Mouse (Mus musculus) B cell, adult 62 days (primary cell): ENCODE results near the gene Mmachc. TPM values are rescaled to one million over a fixed set of nuclear protein-coding genes. Genes with fewer than 3 reads are reported as not detected.

Experiments used
- total RNA-seq: library from RNA; stranded (reverse); gene quantifications from 4 replicates; pipeline ENCODE4 v1.2.4, GENCODE M21; 2023

Mmachc gene
- total RNA-seq, result 3.4 to 7.5 TPM (median 5.3 TPM) in 4 replicates

GRCm38 (mm10) chr4:116708201-116708764 lies at the start of gene Mmachc, which contains the start of gene Ccdc163:
Mmachc (minus strand) TSS chr4:116708406.
Ccdc163 (plus strand) TSS chr4:116708509.

DNA sequence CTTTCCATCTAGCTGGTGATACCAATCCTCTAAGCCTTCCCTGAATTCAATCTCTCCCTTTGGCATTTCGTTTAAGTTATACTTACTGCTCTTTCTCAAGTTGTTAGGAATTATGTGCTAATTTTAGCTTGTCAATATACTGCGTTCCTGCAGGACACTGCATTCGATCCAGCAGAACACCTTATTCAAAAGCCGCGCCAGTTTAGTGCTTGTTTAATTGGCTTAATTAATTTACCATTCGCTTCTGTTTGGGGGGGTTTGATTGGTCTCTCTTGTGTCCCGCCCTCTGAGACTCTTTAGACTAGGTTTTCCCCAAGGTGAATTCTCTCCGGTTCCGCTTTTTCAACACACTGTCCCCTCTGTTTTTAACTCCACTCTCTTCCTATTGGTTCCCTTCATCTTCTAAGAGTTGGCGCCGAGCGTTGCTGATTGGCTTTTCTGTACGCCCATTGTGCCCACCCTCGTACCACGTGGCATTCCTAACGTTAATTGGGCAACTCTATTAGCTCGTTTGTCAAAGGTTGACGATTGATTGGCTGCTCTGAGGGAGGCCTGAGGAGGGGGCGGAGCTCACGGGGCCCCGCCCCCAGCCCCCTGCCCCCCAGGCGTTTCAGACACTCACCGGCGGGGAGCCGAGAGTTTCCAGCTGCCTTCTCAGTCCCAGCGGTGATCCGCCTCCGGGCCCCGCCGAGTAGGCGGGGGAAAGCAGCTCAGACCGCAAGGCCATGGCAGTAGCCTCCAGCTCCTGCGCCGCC lies 12.3 kb upstream of the Mmachc start, which contains the start of gene Tesk2:
TSS of gene Tesk2 (plus strand) at position 606 of the 755 bp plus-strand sequence.

GRCm38 (mm10) chr4:116685402-116686061 lies 22.7 kb downstream of the Mmachc start, which contains the start of gene Prdx1:
Prdx1 (plus strand) TSS chr4:116685544.

Other genes with a start within 250 kb of the Mmachc start
- 32.6 to 36.2 TPM (median 34.6 TPM) in 4 replicates for gene Mast2, start 244.2 kb downstream of the Mmachc start, total RNA-seq
- gene Ipp, start 200.9 kb downstream of the Mmachc start, total RNA-seq, result 12.5 to 15.4 TPM (median 14.5 TPM) in 4 replicates
- gene Tmem69, start 152.5 kb downstream of the Mmachc start, total RNA-seq, result 10.7 to 11.1 TPM (median 10.9 TPM) in 4 replicates
- gene Gpbp1l1, start 150.7 kb downstream of the Mmachc start, total RNA-seq, result 83.2 to 97.4 TPM (median 87.2 TPM) in 4 replicates
- 17.6 to 22.3 TPM (median 18.6 TPM) in 4 replicates for gene Ccdc17, start 111.8 kb downstream of the Mmachc start, total RNA-seq
- gene Nasp, start 80.5 kb downstream of the Mmachc start, total RNA-seq, result 64.6 to 72.9 TPM (median 68.7 TPM) in 4 replicates
- gene Akr1a1, start 56.7 kb downstream of the Mmachc start, total RNA-seq, result 168 to 183 TPM (median 175 TPM) in 4 replicates
- 156 to 175 TPM (median 166 TPM) in 4 replicates for gene Prdx1, start 22.9 kb downstream of the Mmachc start, total RNA-seq
- gene Ccdc163, start 103 bp upstream of the Mmachc start, total RNA-seq, result 16.2 to 32.2 TPM (median 20.9 TPM) in 4 replicates
- gene Tesk2, start 12.5 kb upstream of the Mmachc start, total RNA-seq, result 10.7 to 12.8 TPM (median 12.6 TPM) in 4 replicates
- gene Toe1, start 99.2 kb upstream of the Mmachc start, total RNA-seq, result 44.6 to 53.4 TPM (median 47.2 TPM) in 4 replicates
- gene Mutyh, start 99.3 kb upstream of the Mmachc start, total RNA-seq, result 17.0 to 26.9 TPM (median 20.9 TPM) in 4 replicates
- not detected in 4 replicates for gene Hpdl, start 113.3 kb upstream of the Mmachc start, total RNA-seq
- not detected in 4 replicates for gene Zswim5, start 169.0 kb upstream of the Mmachc start, total RNA-seq